Mouse (Mus musculus): ENCODE data around the gene Rasl2-9. TPM values are rescaled to one million over a fixed set of nuclear protein-coding genes. Genes with fewer than 3 reads are reported as not detected.

Gene Rasl2-9
- total and polyA plus RNA-seq, 3 experiments = 3.9 to 8.1 (median 6.2) TPM

GRCm38 (mm10) chr7:5092381-5092780 lies 33.4 kb downstream of the Rasl2-9 start:
- TF ChIP-seq POLR2A (IDR thresholded peaks at IDR 0.05; ENCODE audit: insufficient read depth, low read depth, low read length) (no peak), CTCF (IDR thresholded peaks at IDR 0.05) (no peak), EP300 (IDR thresholded peaks at IDR 0.05; ENCODE audit: insufficient read depth, low read depth, low read length) (no peak)
- Histone ChIP-seq H3K36me3 (ENCODE audit: control insufficient read depth, insufficient read depth, low read length) (no peaks in the 10 kb centered on the region; the same call in 1 of the 2 replicates), H3K27me3 (ENCODE audit: control insufficient read depth, insufficient read depth, low read length) (no peaks in the 10 kb centered on the region), H3K9ac (ENCODE audit: low read depth, low read length) (no peak overlapping the region), H3K79me2 (replicated peaks; ENCODE audit: control insufficient read depth, insufficient read depth, low read length) (0 out of 2 replicates have a peak, but pooled peaks cover 2% of the 10 kb centered on the region), H3K4me3 (no peak overlapping the region), H3K4me1 (ENCODE audit: control insufficient read depth, insufficient read depth, low read length) (no peaks in the 10 kb centered on the region; the same call in 1 of the 2 replicates), H3K27ac (no peak overlapping the region; the same call in 1 of the 2 replicates)
- DNase-seq = no peak
- WGBS = 61% methylated on average over 6 of the region's 6 CpGs
- intact Hi-C loops (cut with DNase I) = no loop called here

DNA sequence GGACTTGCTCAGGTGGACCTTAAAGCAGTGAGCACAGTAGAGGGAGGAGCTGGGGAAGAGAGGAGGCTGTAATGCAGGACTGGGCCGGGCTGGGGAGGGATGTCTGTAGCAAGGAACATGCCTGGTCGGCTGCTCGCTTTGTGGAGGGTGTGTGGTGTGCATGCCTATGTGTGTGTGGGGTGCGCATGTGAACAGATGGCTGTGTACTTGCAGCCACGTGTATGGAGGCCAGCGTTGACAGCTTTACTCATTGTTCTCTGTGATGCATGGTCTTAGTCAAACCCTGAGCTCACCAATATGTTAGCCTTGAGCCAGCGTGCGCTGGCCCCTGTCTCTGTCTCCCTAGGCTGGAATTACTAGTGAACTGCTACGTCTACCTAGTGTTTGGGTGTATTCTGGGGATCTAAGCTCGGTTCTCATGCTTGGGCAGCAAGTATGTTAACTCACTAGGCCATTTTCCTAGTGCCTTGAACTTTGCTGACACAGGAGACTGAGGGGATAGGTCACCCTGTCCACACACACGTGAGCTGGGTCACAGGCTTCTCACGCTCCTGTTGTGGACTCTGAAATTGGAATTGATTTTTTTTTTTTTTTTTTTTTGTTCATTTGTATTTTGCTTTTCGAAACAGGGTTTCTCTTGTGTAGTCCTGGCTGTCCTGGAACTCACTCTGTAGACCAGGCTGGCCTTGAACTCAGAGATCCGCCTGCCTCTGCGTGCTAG lies 34.6 kb downstream of the Rasl2-9 start:
- H3K4me3 ChIP-seq = no peak overlapping the region
- H3K4me1 ChIP-seq (ENCODE audit: control insufficient read depth, insufficient read depth, low read length) = peaks cover 3% of the 10 kb centered on the region; the same call in 1 of the 2 replicates
- H3K9ac ChIP-seq (ENCODE audit: low read depth, low read length) = no peak overlapping the region
- DNase-seq = no peak
- 83% methylated on average over 15 of the region's 15 CpGs for WGBS
- H3K36me3 ChIP-seq (ENCODE audit: control insufficient read depth, insufficient read depth, low read length) = peaks cover 3% of the 10 kb centered on the region; the same call in 1 of the 2 replicates
- H3K79me2 ChIP-seq (replicated peaks; ENCODE audit: control insufficient read depth, insufficient read depth, low read length) = peaks cover 7% of the 10 kb centered on the region
- no peaks in the 10 kb centered on the region for H3K27me3 ChIP-seq (ENCODE audit: control insufficient read depth, insufficient read depth, low read length)
- intact Hi-C loops (cut with DNase I) = no loop called here
- no peak overlapping the region for H3K27ac ChIP-seq
- TF ChIP-seq EP300 (IDR thresholded peaks at IDR 0.05; ENCODE audit: insufficient read depth, low read depth, low read length) (no peak), POLR2A (IDR thresholded peaks at IDR 0.05; ENCODE audit: insufficient read depth, low read depth, low read length) (no peak), CTCF (IDR thresholded peaks at IDR 0.05) (no peak)

- intact Hi-C loops (cut with DNase I) = no loop called here
- WGBS = 88% methylated on average over 15 of the region's 15 CpGs
- no peak for TF ChIP-seq CTCF (IDR thresholded peaks at IDR 0.05)
- TF ChIP-seq POLR2A (IDR thresholded peaks at IDR 0.05; ENCODE audit: insufficient read depth, low read depth, low read length) = no peak
- TF ChIP-seq EP300 (IDR thresholded peaks at IDR 0.05; ENCODE audit: insufficient read depth, low read depth, low read length) = no peak
- no peaks in the 10 kb centered on the region for H3K27me3 ChIP-seq (ENCODE audit: control insufficient read depth, insufficient read depth, low read length)
- peaks cover 14% of the 10 kb centered on the region for H3K79me2 ChIP-seq (replicated peaks; ENCODE audit: control insufficient read depth, insufficient read depth, low read length)
- no peak overlapping the region for H3K4me3 ChIP-seq
- no peak overlapping the region for H3K27ac ChIP-seq
- DNase-seq = no peak
- peaks cover 8% of the 10 kb centered on the region for H3K36me3 ChIP-seq (ENCODE audit: control insufficient read depth, insufficient read depth, low read length)
- H3K9ac ChIP-seq (ENCODE audit: low read depth, low read length) = no peak overlapping the region
- H3K4me1 ChIP-seq (ENCODE audit: control insufficient read depth, insufficient read depth, low read length) = peaks cover 5% of the 10 kb centered on the region
Measured at GRCm38 (mm10) chr7:5089853-5090252, 35.9 kb downstream of the Rasl2-9 start.

GRCm38 (mm10) chr7:5087886-5088285 lies 37.9 kb downstream of the Rasl2-9 start:
- peaks cover 9% of the 10 kb centered on the region for H3K4me1 ChIP-seq (ENCODE audit: control insufficient read depth, insufficient read depth, low read length)
- H3K36me3 ChIP-seq (ENCODE audit: control insufficient read depth, insufficient read depth, low read length) = peaks cover 16% of the 10 kb centered on the region
- no peak for DNase-seq
- no peak overlapping the region for H3K27ac ChIP-seq
- H3K79me2 ChIP-seq (replicated peaks; ENCODE audit: control insufficient read depth, insufficient read depth, low read length) = peaks cover 17% of the 10 kb centered on the region
- no peak overlapping the region for H3K4me3 ChIP-seq
- intact Hi-C loops (cut with DNase I) = no loop called here
- 63% methylated on average over 4 of the region's 4 CpGs for WGBS
- TF ChIP-seq POLR2A (IDR thresholded peaks at IDR 0.05; ENCODE audit: insufficient read depth, low read depth, low read length) = no peak
- no peak for TF ChIP-seq EP300 (IDR thresholded peaks at IDR 0.05; ENCODE audit: insufficient read depth, low read depth, low read length)
- no peak for TF ChIP-seq CTCF (IDR thresholded peaks at IDR 0.05)
- no peak overlapping the region for H3K9ac ChIP-seq (ENCODE audit: low read depth, low read length)
- H3K27me3 ChIP-seq (ENCODE audit: control insufficient read depth, insufficient read depth, low read length) = no peaks in the 10 kb centered on the region

- intact Hi-C loops (cut with DNase I) = no loop called here
- Histone ChIP-seq H3K36me3 (ENCODE audit: control insufficient read depth, insufficient read depth, low read length) (peaks cover 22% of the 10 kb centered on the region), H3K27me3 (ENCODE audit: control insufficient read depth, insufficient read depth, low read length) (no peaks in the 10 kb centered on the region), H3K79me2 (replicated peaks; ENCODE audit: control insufficient read depth, insufficient read depth, low read length) (peaks cover 17% of the 10 kb centered on the region), H3K27ac (no peak overlapping the region), H3K9ac (ENCODE audit: low read depth, low read length) (no peak overlapping the region), H3K4me3 (no peak overlapping the region), H3K4me1 (ENCODE audit: control insufficient read depth, insufficient read depth, low read length) (peaks cover 9% of the 10 kb centered on the region)
- no peak for DNase-seq
- 73% methylated on average over 5 of the region's 5 CpGs for WGBS
- TF ChIP-seq EP300 (IDR thresholded peaks at IDR 0.05; ENCODE audit: insufficient read depth, low read depth, low read length) (no peak), CTCF (IDR thresholded peaks at IDR 0.05) (no peak), POLR2A (IDR thresholded peaks at IDR 0.05; ENCODE audit: insufficient read depth, low read depth, low read length) (no peak)
Measured at GRCm38 (mm10) chr7:5086921-5087440, 38.8 kb downstream of the Rasl2-9 start.

DNA sequence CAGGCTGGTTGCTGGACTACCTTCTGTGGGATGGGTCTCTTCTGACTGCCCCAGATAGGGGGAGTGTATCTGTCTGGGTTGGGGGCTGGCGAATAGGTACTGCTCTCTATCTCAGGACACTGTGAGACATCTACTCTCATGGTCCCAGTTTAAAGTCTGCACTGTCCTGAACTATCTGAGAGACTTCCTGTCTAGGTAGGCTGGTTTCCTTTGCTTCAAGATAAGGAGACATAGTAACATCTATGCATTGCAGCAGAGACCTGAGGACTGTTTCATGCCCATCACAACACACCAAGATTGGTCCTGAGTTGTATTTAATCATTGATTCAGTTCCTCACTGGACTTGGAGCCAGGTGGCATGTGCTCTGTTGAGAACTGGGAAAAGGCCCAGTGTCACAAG lies 40.2 kb downstream of the Rasl2-9 start:
- TF ChIP-seq POLR2A (IDR thresholded peaks at IDR 0.05; ENCODE audit: insufficient read depth, low read depth, low read length) (no peak), EP300 (IDR thresholded peaks at IDR 0.05; ENCODE audit: insufficient read depth, low read depth, low read length) (no peak), CTCF (IDR thresholded peaks at IDR 0.05) (no peak)
- Histone ChIP-seq H3K36me3 (ENCODE audit: control insufficient read depth, insufficient read depth, low read length) (peaks cover 23% of the 10 kb centered on the region), H3K79me2 (replicated peaks; ENCODE audit: control insufficient read depth, insufficient read depth, low read length) (peaks cover 15% of the 10 kb centered on the region)

More for the DNA sequence above, 40.2 kb downstream of the Rasl2-9 start:
- WGBS = 57% methylated on average over 1 of the region's 1 CpGs
- Histone ChIP-seq H3K4me3 (no peak overlapping the region), H3K27ac (no peak overlapping the region), H3K9ac (ENCODE audit: low read depth, low read length) (no peak overlapping the region), H3K27me3 (ENCODE audit: control insufficient read depth, insufficient read depth, low read length) (no peaks in the 10 kb centered on the region), H3K4me1 (ENCODE audit: control insufficient read depth, insufficient read depth, low read length) (peaks cover 11% of the 10 kb centered on the region)
- intact Hi-C loops (cut with DNase I) = no loop called here
- DNase-seq = no peak
